ENCODE assay signal across 13 mouse cellular contexts in genomic region chr3:9441566-9442540, GRCm38 (mm10).
DNase-seq lines count a peak whose midpoint lies in the region; ATAC-seq lines count a peak whose summit lies in the region.
"Had no signal": no experiment of that assay in that cellular context is flagged by ENCODE, and none has a peak within 500 bp of the region (broad histone marks: within the 10 kb centered on the region; RNA-seq: fewer than 3 reads in every experiment).

No protein-coding gene starts in this region.

- H3K9me3 ChIP-seq in forebrain, embryonic 16.5 days (ENCODE audit: control insufficient read depth, low read length), result no peaks in the 10 kb centered on the region
- H3K9me3 ChIP-seq in forebrain, embryonic 15.5 days, result no peaks in the 10 kb centered on the region
- H3K9me3 ChIP-seq in lung, embryonic 15.5 days, result no peaks in the 10 kb centered on the region
- no peaks in the 10 kb centered on the region for H3K9me3 ChIP-seq in heart, embryonic 14.5 days (ENCODE audit: control insufficient read depth, low read length)

- H3K4me2 ChIP-seq in forebrain, embryonic 16.5 days (ENCODE audit: low read length), result no peak overlapping the region
- H3K4me2 ChIP-seq in forebrain, embryonic 15.5 days (replicated peaks), result no peak overlapping the region
- H3K4me2 ChIP-seq in lung, embryonic 15.5 days, result no peak overlapping the region
- H3K4me2 ChIP-seq in heart, embryonic 14.5 days (ENCODE audit: low read length), result peak overlapping the region; percentile 10

- H3K4me1 ChIP-seq in forebrain, embryonic 16.5 days (replicated peaks; ENCODE audit: control insufficient read depth, insufficient read depth, low read length), result no peaks in the 10 kb centered on the region
- H3K4me1 ChIP-seq in forebrain, embryonic 15.5 days, result no peaks in the 10 kb centered on the region
- no peaks in the 10 kb centered on the region for H3K4me1 ChIP-seq in lung, embryonic 15.5 days
- H3K4me1 ChIP-seq in heart, embryonic 14.5 days (ENCODE audit: control insufficient read depth in 2 of 2, insufficient read depth in 2 of 2, low read length in 2 of 2), result peaks cover 31 to 49% of the 10 kb centered on the region in 2 experiments

- H3K9ac ChIP-seq in forebrain, embryonic 16.5 days (replicated peaks; ENCODE audit: low read depth, low read length), result no peak overlapping the region
- H3K9ac ChIP-seq in forebrain, embryonic 15.5 days (replicated peaks), result no peak overlapping the region
- no peak overlapping the region for H3K9ac ChIP-seq in lung, embryonic 15.5 days
- peak overlapping the region; percentile 46; the same call in 1 of the 2 replicates for H3K9ac ChIP-seq in heart, embryonic 14.5 days (ENCODE audit: low read length)
- H3K9ac ChIP-seq: liver, embryonic 14.5 days had no signal

- 91% methylated on average over 27 of the region's 27 CpGs for WGBS in forebrain, embryonic 16.5 days
- 91% methylated on average over 27 of the region's 27 CpGs for WGBS in forebrain, embryonic 15.5 days
- 79% methylated on average over 27 of the region's 27 CpGs for WGBS in lung, embryonic 15.5 days
- 42% methylated on average over 27 of the region's 27 CpGs for WGBS in heart, embryonic 14.5 days

- H3K4me3 ChIP-seq in forebrain, embryonic 16.5 days (replicated peaks; ENCODE audit: low read length), result no peak overlapping the region
- no peak overlapping the region for H3K4me3 ChIP-seq in forebrain, embryonic 15.5 days
- no peak overlapping the region for H3K4me3 ChIP-seq in lung, embryonic 15.5 days
- H3K4me3 ChIP-seq in heart, embryonic 14.5 days (ENCODE audit: control insufficient read depth in 1 of 2, insufficient read depth in 1 of 2, low read depth in 1 of 2, low read length in 2 of 2), result no peak overlapping the region

- DNase-seq in lung, postnatal 25 days (ENCODE audit: low spot score), result no peak
- peak; percentile 30 to 51 for DNase-seq in right cerebral cortex, postnatal 36 days (ENCODE audit: low spot score in 2 of 2)
- DNase-seq in ovary, postnatal 36 days (ENCODE audit: low spot score), result no peak
- DNase-seq: adrenal gland, adult 2 months; cerebellum, adult 9-10 months had no signal

- no peaks in the 10 kb centered on the region for H3K27me3 ChIP-seq in forebrain, embryonic 16.5 days (replicated peaks; ENCODE audit: control insufficient read depth, insufficient read depth, low read length)
- no peaks in the 10 kb centered on the region for H3K27me3 ChIP-seq in forebrain, embryonic 15.5 days
- H3K27me3 ChIP-seq in lung, embryonic 15.5 days, result no peaks in the 10 kb centered on the region
- no peaks in the 10 kb centered on the region for H3K27me3 ChIP-seq in heart, embryonic 14.5 days (ENCODE audit: control insufficient read depth, insufficient read depth, low read length)
- H3K27me3 ChIP-seq: Patski had no signal

- H3K36me3 ChIP-seq in forebrain, embryonic 16.5 days (ENCODE audit: control insufficient read depth, insufficient read depth), result peaks cover 6% of the 10 kb centered on the region; the same call in 1 of the 2 replicates
- peaks cover 14% of the 10 kb centered on the region for H3K36me3 ChIP-seq in forebrain, embryonic 15.5 days
- H3K36me3 ChIP-seq in lung, embryonic 15.5 days, result peaks cover 9% of the 10 kb centered on the region; the same call in 1 of the 2 replicates
- peaks cover 36% of the 10 kb centered on the region for H3K36me3 ChIP-seq in heart, embryonic 14.5 days (ENCODE audit: control insufficient read depth, insufficient read depth, low read length)

- peak; percentile 18; the same call in 1 of the 2 replicates for ATAC-seq in forebrain, embryonic 16.5 days
- ATAC-seq in forebrain, embryonic 15.5 days (replicated peaks), result no peak; the same call in 1 of the 2 replicates
- no peak for ATAC-seq in lung, embryonic 15.5 days (ENCODE audit: borderline replicate concordance, extremely low read depth, low FRiP score, low TSS enrichment)
- peak; percentile 34; the same call in 1 of the 2 replicates for ATAC-seq in heart, embryonic 14.5 days (ENCODE audit: insufficient number of reproducible peaks, insufficient read depth, low FRiP score, low read depth)
- ATAC-seq in megakaryocyte progenitor cell, adult 5-6 weeks (replicated peaks; ENCODE audit: poor library complexity), result no peak
- ATAC-seq: Patski had no signal

- H3K27ac ChIP-seq in forebrain, embryonic 16.5 days (ENCODE audit: low read length), result no peak overlapping the region
- H3K27ac ChIP-seq in forebrain, embryonic 15.5 days (replicated peaks), result no peak overlapping the region
- peak overlapping the region; percentile 3; the same call in 1 of the 2 replicates for H3K27ac ChIP-seq in lung, embryonic 15.5 days
- peak overlapping the region; percentile 94 to 97 for H3K27ac ChIP-seq in heart, embryonic 14.5 days (replicated peaks in 1 of 2; ENCODE audit: control insufficient read depth in 1 of 2, insufficient read depth in 1 of 2, low read depth in 2 of 2, low read length in 2 of 2)
- H3K27ac ChIP-seq: kidney, postnatal 0 days; liver, embryonic 14.5 days had no signal

Comparison
In these comparisons a context has a peak if more than half of its experiments do, and no peak if none do; other contexts are left out.
1. ATAC-seq: peak in forebrain, embryonic 16.5 days (single experiment) and heart, embryonic 14.5 days (single experiment); none in forebrain, embryonic 15.5 days (single experiment), lung, embryonic 15.5 days (single experiment) and megakaryocyte progenitor cell, adult 5-6 weeks (single experiment).
2. H3K27ac ChIP-seq: peak in lung, embryonic 15.5 days (single experiment) and heart, embryonic 14.5 days (2 of 2); none in forebrain, embryonic 16.5 days (single experiment) and forebrain, embryonic 15.5 days (single experiment).
3. DNase-seq: peak in right cerebral cortex, postnatal 36 days (2 of 2); none in lung, postnatal 25 days (single experiment) and ovary, postnatal 36 days (single experiment).